Mouse (Mus musculus) CD8-positive naive resting alpha-beta T cell, adult 2 months (primary cell): ENCODE results near the gene Pnmal2.

Experiments used
- DNase-seq, 2 experiments: peaks; one replicate each; pipeline ENCODE4 v3.0.0; 2022; ENCODE audit warnings: low read depth in 2 of 2, low spot score in 2 of 2

Gene Pnmal2

DNA sequence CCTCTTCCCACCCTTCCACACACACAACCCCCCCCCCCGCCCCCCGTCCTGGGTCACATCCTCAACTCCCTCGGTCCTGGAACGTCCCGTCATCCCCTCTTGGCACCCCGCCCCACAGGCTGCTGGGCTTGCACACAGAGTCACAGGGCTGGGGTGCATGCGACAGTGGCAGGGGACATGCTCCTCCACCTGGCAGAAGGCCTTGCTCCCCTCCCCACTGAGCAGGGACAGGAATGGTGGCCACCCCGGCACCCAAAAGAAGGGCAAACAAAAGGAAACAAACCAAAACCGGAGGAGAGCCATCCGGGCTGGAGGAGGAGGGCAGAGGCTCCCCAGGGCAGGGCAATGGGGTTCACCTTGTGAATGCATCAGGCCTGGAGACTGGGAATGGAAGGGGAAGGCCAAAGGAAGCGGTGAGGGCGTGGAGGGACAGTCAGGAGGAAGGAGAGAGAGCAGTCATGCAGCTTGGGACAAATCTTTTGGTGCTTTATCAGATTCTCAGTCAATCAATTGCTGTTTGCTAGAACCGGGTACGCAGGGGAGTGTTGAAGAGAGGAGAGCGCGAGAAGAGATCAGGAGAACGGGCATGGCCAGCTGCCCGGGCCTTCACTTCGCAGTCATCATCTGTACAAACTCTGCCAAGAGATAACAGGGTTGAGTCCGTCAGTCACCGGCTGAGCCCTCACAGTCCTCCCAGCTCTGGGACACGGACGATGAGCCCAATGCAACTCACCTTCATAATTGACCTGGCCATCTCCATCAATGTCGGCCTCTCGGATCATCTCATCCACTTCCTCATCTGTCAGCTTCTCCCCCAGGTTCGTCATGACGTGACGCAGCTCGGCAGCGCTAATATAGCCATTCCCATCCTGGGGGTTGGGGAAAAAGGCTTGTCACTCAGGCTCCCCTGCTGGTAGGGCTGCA lies 27.9 kb upstream of the Pnmal2 start:
- DNase-seq = no peak

DNA sequence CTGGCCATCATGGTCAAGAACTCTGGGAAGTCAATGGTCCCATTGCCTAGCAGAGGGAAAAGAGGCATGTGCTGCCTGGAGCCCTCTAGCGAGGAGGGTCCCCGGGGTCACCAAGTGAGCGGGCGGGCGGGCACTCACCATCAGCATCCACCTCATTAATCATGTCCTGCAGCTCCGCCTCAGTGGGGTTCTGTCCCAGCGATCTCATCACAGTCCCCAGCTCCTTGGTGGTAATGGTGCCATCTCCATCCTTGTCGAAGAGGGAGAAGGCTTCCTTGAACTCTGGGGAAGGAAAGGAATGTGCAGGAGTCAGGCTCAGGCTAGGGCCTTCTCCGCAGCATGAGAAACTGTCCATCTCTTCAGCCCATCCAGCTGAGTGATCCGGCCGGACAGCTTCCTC lies 27.0 kb upstream of the Pnmal2 start:
- no peak for DNase-seq

DNA sequence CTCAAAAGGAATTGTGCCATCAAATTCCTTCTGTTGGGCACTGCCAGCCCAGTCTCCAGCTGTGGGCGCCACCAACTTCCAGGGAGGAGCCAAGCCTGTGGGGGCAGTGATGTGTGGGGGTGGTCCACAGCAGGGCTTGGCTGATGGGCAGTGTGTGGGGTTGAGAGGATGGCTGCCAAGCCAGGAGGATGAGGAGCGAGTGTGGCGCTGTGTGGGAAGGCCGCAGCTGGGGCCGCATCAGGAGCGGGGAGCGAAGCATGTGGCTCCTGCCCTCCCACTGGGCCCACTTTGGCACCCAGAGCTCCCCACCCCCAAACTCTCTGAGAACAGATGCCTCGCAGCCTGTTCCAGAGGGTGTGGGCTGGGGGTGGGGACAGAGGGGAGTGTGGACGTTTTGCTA lies 26.5 kb upstream of the Pnmal2 start:
- no peak for DNase-seq

DNA sequence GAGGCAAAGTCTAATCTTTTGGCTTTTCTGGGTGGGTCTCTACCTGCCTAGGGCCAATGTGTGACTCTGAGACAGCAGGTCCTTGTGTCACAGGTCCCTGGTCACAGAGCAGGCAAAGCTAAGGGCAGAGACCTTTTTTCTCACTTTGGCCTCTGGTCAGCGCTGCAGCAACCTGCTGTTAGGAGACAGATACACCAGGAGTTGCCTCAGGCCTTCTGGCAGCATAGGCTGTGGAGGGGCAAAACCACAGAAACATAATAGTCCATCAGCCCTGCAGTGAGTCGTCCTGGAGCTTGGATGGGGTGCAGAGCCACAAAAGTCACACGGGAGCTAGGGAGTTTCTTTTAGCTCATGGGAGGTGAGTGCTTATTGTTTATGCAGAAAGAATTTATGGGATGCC lies 25.8 kb upstream of the Pnmal2 start:
- no peak for DNase-seq

DNA sequence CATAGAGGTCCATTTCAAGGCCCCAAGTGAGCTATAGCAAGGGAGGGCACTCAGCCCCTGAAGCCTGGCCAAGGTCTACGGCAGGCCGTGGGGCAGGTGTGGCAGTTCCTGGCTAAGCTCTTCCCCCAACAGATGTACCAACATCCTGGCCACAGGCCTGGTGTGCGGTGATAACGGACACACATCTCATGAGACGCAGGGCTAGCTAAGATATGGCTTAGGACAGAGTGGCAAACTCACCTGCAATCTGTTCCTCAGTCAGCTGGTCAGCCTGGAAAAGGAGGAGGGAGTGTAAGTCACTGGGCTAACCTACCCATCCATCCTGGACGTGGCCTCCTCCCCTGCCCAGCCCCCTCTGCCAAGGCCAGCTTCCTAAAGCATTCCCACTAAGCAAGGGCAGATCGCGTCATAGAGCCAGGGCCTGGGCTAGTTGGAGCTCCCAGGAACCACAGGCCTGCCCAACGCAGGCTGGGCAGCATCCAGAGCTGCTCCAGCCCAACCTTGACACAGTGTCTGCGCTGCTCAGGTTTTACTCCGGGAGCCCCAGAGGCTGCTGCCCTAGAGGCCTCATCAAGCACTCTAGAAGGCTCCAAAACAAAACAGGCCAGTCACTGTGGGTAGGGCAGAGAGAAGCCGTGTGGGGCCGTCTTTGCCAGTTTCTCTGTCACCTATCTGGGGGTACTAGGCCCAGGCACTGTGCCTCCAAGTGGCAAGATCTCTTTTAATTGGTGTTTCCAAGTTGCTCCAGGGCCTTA lies 24.9 kb upstream of the Pnmal2 start:
- DNase-seq = no peak

DNA sequence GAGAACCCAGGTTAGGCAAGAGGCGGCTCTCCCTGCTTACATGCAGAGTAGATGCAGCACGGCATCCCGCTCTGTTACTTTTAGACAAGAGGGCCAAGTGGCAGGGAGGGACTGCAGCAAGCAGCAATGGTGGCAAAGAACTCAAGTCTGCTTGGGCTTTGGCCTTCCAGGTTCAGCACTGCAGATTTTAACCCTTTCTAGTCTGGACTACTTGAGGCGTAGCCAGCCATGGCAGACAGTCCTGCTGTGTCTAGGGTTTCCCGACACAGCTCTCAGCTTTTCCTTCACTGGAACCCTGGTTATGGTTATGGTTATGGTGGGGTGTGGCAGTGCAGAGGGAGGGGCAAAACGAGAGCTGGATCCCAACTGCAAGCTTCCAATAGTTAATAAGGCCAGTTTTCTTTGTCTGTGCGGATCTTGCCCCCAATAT lies 24.3 kb upstream of the Pnmal2 start:
- DNase-seq = no peak

DNA sequence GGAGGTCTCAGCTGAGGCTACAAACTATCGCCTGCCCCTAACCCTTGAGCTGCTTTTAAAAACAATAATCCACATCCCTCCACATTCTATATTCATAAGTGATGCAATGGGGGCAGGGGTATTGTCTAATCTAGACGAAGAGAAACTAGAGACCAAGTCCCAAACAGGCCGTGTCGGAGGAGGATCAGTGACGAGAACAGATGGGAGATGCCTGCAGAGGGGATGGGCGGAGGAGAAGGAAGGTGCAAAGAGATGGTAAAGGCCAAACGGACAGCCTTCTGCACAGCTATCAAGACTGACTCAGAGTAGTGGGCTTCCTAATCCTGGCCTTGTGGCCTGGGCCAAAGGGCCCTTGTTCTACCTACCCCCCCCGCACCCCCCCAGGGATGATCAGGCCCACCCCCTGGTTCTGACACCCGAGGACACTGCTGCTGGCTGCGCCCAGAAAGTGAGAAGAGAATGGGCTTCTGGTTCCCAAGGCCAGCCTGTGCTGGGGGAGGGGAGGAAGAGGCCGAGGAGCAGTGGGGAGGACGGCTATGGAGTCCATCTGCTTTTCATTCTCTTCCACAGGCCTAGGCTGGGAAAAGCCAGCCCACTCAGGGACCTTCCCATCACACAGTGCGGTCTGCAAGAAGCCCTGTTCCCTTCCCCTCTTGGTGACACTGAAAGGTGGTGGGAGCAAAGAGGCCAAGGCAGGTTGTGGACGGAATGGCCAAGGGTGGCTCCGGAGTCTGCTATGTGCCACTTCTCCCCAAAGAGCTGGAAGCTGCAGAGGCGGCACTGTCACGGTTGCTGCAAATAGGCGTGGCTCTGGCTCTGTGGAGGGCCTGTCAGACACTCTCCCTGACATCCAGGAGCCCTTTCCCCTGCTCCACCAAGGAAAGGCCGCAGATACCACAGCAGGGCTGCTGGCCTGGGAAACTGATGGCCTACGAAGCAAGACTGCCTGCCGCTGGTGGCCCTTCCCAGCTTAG lies 23.4 kb upstream of the Pnmal2 start:
- DNase-seq = no peak

DNA sequence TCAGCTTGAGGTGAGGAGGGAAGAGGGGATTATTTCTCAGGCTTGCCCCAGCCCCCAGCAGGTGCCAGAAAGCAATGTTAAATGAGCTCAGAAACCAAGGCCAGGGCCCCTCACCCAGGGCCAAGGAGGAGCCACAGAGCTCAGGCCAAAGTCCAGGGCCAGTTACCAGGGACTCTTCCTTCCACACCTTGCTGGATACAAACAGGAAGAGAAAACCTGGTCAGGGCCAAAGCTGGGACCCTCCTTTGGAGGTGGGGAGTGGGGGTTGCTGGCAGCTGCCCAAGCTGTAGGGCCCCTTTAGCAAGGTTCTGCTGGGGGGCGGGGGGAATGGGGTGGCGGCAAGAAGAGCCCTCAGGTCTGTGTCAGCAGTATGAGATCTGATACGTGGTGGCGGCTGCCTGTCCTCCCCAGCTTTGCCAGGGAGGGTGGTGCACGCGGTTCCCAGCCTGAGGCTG lies 22.6 kb upstream of the Pnmal2 start:
- DNase-seq = no peak

DNA sequence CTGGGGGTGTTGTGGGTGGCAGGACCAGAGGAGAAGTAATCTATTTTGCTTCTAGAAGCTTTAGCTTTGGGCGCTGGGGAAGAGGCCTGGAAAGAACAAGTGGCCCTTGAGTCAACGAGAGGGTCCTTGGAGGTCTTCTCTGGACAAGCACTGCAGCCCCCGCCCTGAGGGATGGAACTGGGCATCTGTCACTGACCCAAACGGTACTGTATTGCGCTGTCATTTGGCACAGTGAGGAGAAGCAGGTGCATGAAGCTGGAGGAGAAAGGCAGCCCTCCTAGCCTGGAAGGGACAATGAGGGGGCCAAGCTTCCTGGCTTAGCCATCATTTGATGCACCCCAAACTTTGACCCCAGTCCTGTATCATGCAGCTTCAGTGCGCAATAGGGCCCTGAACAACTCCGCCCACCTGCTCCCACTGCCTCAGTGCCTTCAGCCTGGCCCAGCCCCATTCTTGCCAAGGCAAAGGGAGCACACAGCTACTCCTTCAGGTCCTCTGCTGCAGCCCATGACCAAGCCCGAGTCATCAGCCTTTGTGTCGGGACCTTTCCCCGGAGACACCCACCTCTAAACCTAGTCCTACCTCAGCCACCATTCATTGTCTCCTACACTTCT lies 22.0 kb upstream of the Pnmal2 start:
- DNase-seq = no peak

DNA sequence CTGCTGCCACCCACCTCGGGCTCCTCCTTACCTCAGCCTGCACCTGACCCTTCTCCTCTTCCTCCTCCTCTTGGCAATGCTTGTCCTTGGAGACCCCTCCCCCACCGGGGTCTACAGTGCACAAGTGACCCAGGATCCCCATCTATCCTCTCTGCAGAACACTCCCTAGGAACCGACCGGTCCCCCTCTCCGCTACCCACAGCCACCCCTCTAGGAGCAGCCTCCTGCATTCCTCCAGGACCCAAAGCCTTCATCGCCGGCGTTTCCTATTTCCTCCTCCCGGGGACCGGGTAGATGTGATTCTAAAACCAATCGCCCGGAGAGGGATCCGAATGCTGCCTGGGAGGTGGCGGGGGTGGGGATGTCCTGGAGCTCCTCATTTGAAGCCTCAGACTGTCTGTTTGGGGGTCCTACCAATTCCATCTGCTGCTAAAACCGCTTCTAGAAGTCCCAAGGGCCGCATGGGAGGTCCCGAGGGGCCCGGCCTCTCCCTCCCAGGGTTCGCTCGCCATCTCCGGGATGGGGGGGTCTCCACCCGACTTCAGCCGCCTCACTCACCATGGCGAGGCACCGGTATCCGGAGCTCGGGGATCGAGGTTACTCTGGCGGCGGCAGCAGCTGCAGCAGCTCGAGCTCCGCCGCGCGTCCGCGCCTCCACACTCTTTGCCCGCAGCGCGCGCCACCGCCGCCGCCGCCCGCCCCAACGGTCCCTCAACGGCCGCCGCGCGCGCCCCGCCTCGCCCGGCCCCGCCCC lies 21.0 kb upstream of the Pnmal2 start:
- DNase-seq = no peak

DNA sequence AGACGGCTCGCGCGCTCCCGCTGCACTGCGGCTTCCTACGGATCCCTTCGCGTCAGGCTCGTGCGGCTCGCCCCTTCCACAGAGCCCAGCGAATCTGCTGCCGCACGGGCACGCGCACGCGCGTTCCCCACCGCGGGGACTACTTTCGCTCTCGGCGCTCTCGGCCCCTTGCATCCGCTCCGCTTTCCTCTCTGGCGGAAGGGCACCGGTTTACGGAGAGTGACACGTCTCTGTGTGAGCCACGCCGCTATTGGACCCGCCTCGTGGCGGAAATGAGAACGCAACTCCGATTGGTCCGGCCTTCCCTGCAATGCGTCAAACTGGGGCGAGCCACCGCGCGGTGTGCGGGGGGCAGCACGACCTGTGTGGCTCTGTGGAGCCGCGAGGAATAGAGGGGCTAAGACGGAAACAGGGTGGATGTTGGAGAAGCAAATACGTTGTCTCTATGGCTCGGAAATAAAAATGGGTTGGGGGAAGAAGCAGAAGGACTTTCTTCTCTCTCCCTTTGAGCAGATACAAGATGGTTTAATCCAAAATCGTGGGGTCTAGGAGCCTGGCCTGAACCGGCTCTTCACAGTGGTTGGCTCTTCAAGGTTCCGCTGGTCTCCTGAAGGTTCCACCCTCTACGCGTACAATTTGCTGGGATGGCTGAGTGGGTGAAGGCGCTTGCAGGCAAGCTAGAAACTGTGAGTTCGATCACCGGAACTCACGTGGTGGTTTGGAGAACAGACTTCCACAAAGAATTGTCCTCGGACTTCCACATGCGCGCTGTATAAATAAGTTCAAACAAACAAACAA lies 20.2 kb upstream of the Pnmal2 start, which contains the start of gene Calm3:
Calm3 (minus strand) TSS at position 78 of the 798 bp plus-strand sequence.
- DNase-seq = peak; percentile 99 to 100

DNA sequence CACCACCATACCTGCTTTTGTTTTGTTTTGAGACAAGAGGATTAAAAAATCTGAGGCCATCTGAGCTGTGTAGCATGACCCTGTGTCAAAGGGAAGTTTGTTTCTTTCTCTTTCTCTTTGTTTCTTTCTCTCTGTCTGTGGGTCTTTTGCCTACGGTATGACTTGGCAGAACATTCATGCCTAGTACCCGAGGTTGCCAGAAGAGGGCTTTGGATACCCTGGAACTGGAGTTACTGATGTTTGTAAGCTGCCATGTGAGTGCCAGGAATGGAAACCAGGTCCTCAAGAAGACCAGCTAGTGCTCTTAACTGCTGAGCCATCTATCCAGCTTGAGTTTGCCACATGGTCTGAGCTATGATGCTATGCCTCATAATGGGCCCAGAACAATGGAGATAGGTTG lies 16.1 kb upstream of the Pnmal2 start:
- no peak for DNase-seq

DNA sequence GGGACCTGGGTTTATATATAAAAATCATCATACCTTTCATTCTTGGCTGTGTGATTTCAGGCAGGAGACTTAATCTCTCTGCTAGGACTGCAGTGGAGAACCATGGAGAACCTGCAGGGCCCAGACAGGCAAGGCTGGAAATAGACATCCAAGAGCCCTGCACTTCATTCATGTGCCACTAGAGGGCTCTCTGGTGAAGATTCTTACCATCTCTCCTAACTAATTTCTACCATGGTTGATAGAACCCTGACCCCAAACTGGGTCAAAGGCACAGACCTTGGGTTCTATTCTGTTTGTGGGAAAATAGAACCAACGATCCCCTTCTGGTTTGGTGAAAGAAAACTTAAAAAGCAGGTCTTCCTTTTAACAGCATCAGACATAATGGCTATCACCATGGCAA lies 13.6 kb upstream of the Pnmal2 start:
- peak; percentile 58 to 77 for DNase-seq

DNA sequence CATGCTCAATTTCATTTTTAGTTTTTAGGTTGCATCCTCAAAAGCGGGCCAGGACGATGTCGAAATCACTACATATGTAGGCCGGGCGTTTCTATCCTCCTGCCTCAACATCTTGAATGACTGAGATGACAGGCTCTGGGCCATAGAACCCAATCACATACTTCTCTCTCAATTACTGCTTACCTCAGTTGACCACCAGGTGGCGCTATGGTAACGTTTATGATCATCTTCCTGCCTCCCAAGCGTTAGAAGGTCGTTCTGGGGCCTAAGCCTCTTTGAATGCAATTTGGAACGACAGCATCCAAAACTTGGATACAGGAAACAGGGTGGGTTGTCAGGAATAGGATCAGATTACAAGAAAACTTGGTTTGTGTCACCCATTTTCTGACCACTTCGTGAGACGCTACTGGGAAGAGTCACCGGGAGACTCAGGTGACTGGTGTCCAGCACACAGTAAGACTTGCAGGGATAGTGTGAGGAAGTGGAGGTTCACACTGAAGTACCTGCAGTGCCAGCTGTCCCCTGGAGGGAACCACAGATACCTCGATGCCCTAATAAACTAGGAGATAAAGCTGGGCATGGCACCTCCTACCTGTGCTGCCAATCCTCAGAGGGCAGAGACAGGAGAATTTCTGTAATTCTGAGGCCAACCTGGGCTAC lies 12.4 kb upstream of the Pnmal2 start:
- peak; percentile 78 to 81 for DNase-seq

DNA sequence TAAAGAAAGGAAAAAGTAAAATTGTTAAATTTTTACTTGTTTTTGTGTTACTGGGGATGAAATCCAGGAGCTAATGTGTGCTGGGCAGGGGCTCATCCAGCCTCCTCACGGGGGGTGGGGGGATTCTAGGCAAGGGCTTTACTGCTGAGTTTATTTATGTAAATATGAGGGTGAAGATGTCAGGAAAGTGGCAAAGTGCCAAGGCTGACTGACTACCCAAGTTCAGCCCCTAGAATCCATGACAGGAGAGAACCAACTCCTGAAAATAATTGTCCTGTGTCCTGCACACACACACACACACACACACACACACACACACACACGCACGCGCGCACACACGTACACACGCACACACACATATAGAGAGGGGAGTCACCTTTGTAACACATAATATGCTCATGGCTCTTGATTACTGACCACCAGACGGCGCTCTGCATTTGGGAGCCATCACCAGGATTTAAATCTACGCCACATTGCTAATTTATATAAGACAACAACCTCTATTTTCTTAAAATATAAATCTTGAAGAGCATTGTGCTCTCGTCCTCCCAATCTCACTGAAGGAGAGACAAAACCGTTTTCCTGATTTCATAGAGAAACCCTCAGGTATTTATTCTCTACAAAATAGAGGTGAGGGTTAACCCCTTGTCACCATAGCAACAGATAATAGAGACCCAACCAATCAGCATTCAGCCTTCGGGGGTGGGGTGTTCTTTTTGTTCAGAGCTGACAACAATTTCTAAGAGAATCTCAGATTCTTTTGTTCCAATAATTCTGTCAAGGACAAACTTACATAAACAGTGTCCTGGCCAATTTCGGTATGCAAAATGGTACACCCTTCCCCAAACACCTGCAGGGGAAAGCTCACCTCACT lies 11.5 kb upstream of the Pnmal2 start:
- peak in 1 of 2 experiments; percentile 53 for DNase-seq

DNA sequence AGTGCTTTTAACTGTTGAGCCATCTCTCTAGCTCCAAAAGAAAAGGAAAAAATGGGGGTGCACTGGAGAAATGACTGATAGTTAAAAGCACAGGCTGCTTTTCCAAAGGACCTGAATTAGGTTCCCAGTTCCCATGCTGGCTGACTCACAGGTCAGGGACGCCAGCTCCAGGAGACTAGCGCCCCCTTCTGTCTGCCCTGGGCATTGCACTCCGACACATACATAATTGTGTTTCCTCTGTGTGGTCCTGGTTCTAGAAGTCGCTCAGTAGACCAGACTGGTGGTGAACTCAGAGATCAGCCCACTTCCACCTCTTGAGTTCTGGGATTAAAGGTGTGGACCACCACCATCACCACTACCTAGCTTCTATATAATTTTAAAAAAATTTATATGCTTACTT lies 7.2 kb upstream of the Pnmal2 start:
- DNase-seq = no peak

DNA sequence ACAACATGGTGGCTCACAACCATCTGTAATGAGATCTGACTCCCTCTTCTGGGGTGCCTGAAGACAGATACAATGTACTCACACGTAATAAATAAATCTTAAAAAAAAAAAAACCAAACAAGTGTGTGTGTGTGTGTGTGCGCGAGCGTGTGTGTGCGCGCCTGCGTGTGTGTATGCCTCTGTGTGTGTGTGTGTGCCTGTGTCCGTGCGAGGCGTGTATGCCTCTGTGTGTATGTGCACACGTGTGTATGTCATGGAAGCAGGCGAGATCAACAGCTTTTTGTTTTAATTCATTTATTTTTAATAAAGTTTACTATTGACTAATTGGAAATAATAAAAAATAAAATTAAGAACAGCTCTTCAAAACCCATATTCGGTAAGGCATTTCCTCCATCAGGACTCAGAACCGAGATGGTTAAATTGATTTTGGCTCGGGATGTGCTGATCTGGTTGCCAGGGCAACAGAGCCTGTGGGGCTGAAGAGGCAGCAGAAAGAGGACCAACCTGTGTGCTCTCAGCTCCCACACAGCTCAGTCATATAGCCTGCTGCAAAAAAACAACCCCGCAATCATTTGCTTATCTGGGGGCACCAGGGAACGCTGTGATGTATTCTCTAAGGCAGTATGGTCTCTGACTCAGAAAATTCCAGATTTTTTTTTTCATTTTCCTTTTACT lies 6.2 kb upstream of the Pnmal2 start:
- DNase-seq = no peak
